Mouse (Mus musculus) adrenal gland, postnatal 25 days (tissue): ENCODE results near the gene Adgrg1. TPM values are rescaled to one million over a fixed set of nuclear protein-coding genes. Genes with fewer than 3 reads are reported as not detected.

Experiments used
- DNase-seq: peaks from one replicate; pipeline ENCODE4 v3.0.0; 2021; ENCODE audit warnings: mixed read lengths
- total RNA-seq: library from RNA; stranded (reverse); gene quantifications from 2 replicates; pipeline ENCODE4 v1.2.3, GENCODE M21; 2021

The Adgrg1 gene
- total RNA-seq, 1 experiment from 2014 or later: 11.7 TPM

DNA sequence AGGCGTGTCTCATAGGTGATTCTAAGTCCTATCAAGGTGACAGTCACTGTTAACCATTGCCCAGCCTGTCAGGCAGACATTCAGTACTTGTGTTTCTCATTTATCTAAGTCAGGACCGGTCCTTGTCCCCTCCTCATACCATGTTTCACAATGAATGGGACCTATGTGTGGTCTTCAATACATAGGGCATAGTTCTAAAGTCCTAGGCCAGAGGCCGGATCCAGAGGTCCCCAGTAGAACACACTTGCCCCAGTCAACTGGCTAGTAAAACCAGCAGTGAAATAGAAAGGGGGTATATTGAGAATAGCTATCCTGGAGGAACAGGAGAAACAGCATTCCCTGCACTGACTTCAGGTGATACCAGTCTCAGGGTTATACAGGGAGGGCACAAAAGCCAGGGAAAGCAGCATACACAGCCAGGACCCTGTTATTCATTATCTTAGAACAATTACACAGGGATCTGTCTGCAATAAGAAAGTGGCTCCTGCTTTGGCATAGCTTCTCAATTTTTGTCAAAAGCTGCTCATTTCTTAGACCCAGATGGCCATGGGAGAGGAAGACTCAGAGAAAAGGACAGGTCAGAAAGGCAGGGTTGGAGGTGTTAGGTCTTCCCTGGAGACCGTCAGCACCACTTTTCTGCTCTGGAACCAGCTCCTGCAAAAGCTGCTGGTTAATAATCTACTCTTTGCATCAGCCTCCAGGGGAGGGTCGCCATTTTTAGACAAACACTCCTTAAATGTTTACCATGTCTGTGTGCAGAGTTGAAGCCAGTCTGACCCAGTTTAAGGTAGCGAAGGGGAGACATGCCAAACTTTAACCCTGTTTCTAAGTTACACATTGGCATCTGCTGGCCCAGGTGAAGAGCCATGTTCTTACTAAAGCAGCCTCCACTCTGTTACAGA lies 67.6 kb downstream of the Adgrg1 start:
- DNase-seq: no peak

- DNase-seq: no peak
Observed at GRCm38 (mm10) chr8:95044811-95045210, 70.3 kb downstream of the Adgrg1 start.

- DNase-seq: no peak
Observed at GRCm38 (mm10) chr8:95046982-95047381, 72.4 kb downstream of the Adgrg1 start.

DNA sequence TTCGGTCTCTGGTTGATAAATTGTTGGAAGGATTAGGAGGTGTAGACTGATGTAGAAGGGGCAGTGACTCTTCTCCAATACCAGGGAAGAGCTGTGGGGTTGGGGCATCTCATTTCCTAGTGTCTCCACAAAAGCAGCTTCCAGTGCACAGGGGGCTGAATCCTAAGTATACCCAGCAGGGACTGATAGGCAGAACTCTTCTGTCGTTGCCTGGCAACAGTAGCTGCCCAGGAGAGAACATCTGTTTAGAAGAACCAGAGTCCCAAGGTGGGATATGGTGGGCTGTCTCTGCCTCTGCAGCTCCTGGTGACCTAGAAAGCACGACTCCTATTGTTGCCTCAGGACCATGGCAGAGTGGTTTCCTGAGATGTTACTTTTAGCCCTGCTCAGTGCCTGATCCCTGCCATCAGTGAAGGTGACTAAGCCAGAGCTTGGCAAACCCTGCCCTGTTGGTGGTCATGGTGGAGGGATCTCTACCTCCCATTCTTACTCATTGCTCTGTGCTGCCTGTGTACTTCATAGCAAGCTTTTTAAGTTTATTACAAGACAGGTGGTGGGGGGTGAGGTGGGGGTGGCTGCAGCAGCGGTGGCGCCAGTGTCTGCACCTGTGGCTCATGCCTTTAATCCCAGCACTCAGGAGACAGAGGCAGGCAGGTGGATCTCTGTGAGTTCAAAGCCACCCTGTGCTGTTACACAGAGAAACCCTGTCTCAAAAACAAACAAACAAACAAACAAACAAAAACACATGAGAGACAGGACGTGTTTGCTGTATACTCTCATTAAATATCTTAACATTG lies 73.5 kb downstream of the Adgrg1 start:
- no peak for DNase-seq

GRCm38 (mm10) chr8:95049636-95050035 lies 75.1 kb downstream of the Adgrg1 start:
- DNase-seq: no peak

DNA sequence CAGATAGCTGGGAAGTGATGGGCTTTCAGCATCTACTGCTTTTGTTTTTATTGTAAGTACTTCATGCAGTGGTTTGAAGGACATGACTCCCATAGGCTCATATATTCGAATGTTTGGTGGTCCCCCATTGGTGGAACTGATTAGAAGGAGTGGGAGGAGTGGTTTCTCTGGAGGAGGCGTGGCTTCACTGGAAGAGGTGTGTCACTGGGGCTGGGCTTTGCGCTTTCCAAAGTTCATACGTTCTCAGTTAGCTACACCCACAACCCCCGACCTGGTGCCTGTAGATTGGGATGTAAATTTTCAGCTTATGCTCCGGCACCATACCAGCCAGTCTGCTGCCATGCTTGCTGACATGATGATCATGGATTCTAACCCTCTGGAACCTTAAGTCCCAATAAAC lies 79.9 kb downstream of the Adgrg1 start:
- no peak for DNase-seq

- no peak for DNase-seq
Observed at GRCm38 (mm10) chr8:95054927-95055510, 80.5 kb downstream of the Adgrg1 start, which contains the start of gene Drc7. TSS of gene Drc7 (plus strand) at chr8:95055103.

- no peak for DNase-seq
Observed at GRCm38 (mm10) chr8:95056414-95056813, 81.9 kb downstream of the Adgrg1 start.

- no peak for DNase-seq
Observed at GRCm38 (mm10) chr8:95058661-95059060, 84.1 kb downstream of the Adgrg1 start.

- DNase-seq: no peak
Observed at GRCm38 (mm10) chr8:95059812-95060533, 85.4 kb downstream of the Adgrg1 start.

Other genes with a start within 250 kb of the Adgrg1 start
- gene Ccl22, start 229.2 kb upstream of the Adgrg1 start, total RNA-seq: not detected in 2 replicates
- gene Cx3cl1, start 202.7 kb upstream of the Adgrg1 start, total RNA-seq: 23.0 and 25.2 TPM in 2 replicates
- 0.70 TPM in 1 of 2 replicates, not detected in the other for gene Ccl17, start 164.3 kb upstream of the Adgrg1 start, total RNA-seq
- gene Coq9, start 136.4 kb upstream of the Adgrg1 start, total RNA-seq: 199 and 209 TPM in 2 replicates
- 112 and 175 TPM in 2 replicates for gene Ciapin1, start 136.4 kb upstream of the Adgrg1 start, total RNA-seq
- gene Polr2c, start 117.3 kb upstream of the Adgrg1 start, total RNA-seq: 62.1 and 66.2 TPM in 2 replicates
- gene Dok4, start 98.4 kb upstream of the Adgrg1 start, total RNA-seq: 8.8 and 15.3 TPM in 2 replicates
- gene Ccdc102a, start 56.7 kb upstream of the Adgrg1 start, total RNA-seq: 7.7 and 8.8 TPM in 2 replicates
- 0.33 and 0.76 TPM in 2 replicates for gene Adgrg5, start 51.1 kb upstream of the Adgrg1 start, total RNA-seq
- gene Adgrg3, start 42.9 kb downstream of the Adgrg1 start, total RNA-seq: 3.0 and 4.2 TPM in 2 replicates
- not detected in 2 replicates for gene Drc7, start 80.4 kb downstream of the Adgrg1 start, total RNA-seq
- 13.2 and 14.1 TPM in 2 replicates for gene Katnb1, start 106.4 kb downstream of the Adgrg1 start, total RNA-seq
- gene Kifc3, start 228.1 kb downstream of the Adgrg1 start, total RNA-seq: 108 and 116 TPM in 2 replicates